Mouse (Mus musculus): ENCODE results near the gene Hist1h1e. TPM values are rescaled to one million over a fixed set of nuclear protein-coding genes. Genes with fewer than 3 reads are reported as not detected.
"Not testable (repeated sequence)": the region's sequence is repeated elsewhere in the genome, so short reads cannot be mapped to it uniquely, and the experiment has no call there.

Hist1h1e gene
- polyA plus RNA-seq, 1 experiment from 2014 or later = 28.5 TPM

GRCm38 (mm10) chr13:23609209-23609608 lies 13.1 kb downstream of the Hist1h1e start:
- ATAC-seq (ENCODE audit: borderline replicate concordance, extremely low read depth, low FRiP score, low TSS enrichment) = no peak
- Histone ChIP-seq H3K36me3 (no peaks in the 10 kb centered on the region), H3K4me3 (no peak overlapping the region), H3K4me1 (no peaks in the 10 kb centered on the region), H3K9ac (no peak overlapping the region), H3K9me3 (no peaks in the 10 kb centered on the region), H3K27ac (no peak overlapping the region), H3K4me2 (no peak overlapping the region), H3K27me3 (no peaks in the 10 kb centered on the region)
- WGBS = 70% methylated on average over 4 of the region's 4 CpGs

GRCm38 (mm10) chr13:23605052-23605451 lies 17.3 kb downstream of the Hist1h1e start:
- 82% methylated on average over 3 of the region's 3 CpGs for WGBS
- Histone ChIP-seq H3K4me1 (no peaks in the 10 kb centered on the region), H3K9me3 (no peaks in the 10 kb centered on the region), H3K4me3 (no peak overlapping the region), H3K9ac (no peak overlapping the region), H3K4me2 (no peak overlapping the region), H3K27me3 (no peaks in the 10 kb centered on the region), H3K36me3 (no peaks in the 10 kb centered on the region), H3K27ac (no peak overlapping the region)
- ATAC-seq (ENCODE audit: borderline replicate concordance, extremely low read depth, low FRiP score, low TSS enrichment) = no peak

GRCm38 (mm10) chr13:23604452-23604851 lies 17.9 kb downstream of the Hist1h1e start:
- H3K9me3 ChIP-seq = no peaks in the 10 kb centered on the region
- no peak overlapping the region for H3K27ac ChIP-seq
- H3K36me3 ChIP-seq = no peaks in the 10 kb centered on the region
- H3K4me1 ChIP-seq = no peaks in the 10 kb centered on the region
- no peak overlapping the region for H3K9ac ChIP-seq
- H3K4me2 ChIP-seq = no peak overlapping the region
- H3K4me3 ChIP-seq = no peak overlapping the region
- 87% methylated on average over 3 of the region's 3 CpGs for WGBS
- H3K27me3 ChIP-seq = no peaks in the 10 kb centered on the region
- ATAC-seq (ENCODE audit: borderline replicate concordance, extremely low read depth, low FRiP score, low TSS enrichment) = no peak

GRCm38 (mm10) chr13:23603182-23603699 lies 19.1 kb downstream of the Hist1h1e start:
- Histone ChIP-seq H3K4me2 (no peak overlapping the region), H3K27me3 (no peaks in the 10 kb centered on the region), H3K9ac (no peak overlapping the region), H3K4me3 (no peak overlapping the region), H3K27ac (0 out of 2 replicates have a peak overlapping the region, but pooled peaks have one; percentile 8), H3K36me3 (no peaks in the 10 kb centered on the region), H3K9me3 (no peaks in the 10 kb centered on the region), H3K4me1 (no peaks in the 10 kb centered on the region)
- no peak for ATAC-seq (ENCODE audit: borderline replicate concordance, extremely low read depth, low FRiP score, low TSS enrichment)
- 63% methylated on average over 7 of the region's 7 CpGs for WGBS

- no peaks in the 10 kb centered on the region for H3K36me3 ChIP-seq
- no peak overlapping the region for H3K9ac ChIP-seq
- no peak overlapping the region for H3K27ac ChIP-seq
- no peaks in the 10 kb centered on the region for H3K9me3 ChIP-seq
- ATAC-seq (ENCODE audit: borderline replicate concordance, extremely low read depth, low FRiP score, low TSS enrichment) = no peak
- peaks cover 4% of the 10 kb centered on the region; the same call in 1 of the 2 replicates for H3K4me1 ChIP-seq
- 6% methylated on average over 9 of the region's 9 CpGs for WGBS
- H3K27me3 ChIP-seq = no peaks in the 10 kb centered on the region
- H3K4me2 ChIP-seq = no peak overlapping the region
- no peak overlapping the region for H3K4me3 ChIP-seq
Observed at GRCm38 (mm10) chr13:23597957-23598356, 24.4 kb downstream of the Hist1h1e start.

GRCm38 (mm10) chr13:23595622-23596372 lies 26.6 kb downstream of the Hist1h1e start:
- Histone ChIP-seq H3K9me3 (no peaks in the 10 kb centered on the region), H3K4me3 (no peak overlapping the region), H3K36me3 (no peaks in the 10 kb centered on the region), H3K4me1 (peaks cover 8% of the 10 kb centered on the region; the same call in 1 of the 2 replicates), H3K4me2 (no peak overlapping the region), H3K9ac (no peak overlapping the region), H3K27me3 (no peaks in the 10 kb centered on the region), H3K27ac (no peak overlapping the region)
- 80% methylated on average over 7 of the region's 7 CpGs for WGBS
- ATAC-seq (ENCODE audit: borderline replicate concordance, extremely low read depth, low FRiP score, low TSS enrichment) = no peak

GRCm38 (mm10) chr13:23595185-23595584 lies 27.2 kb downstream of the Hist1h1e start:
- 74% methylated on average over 2 of the region's 2 CpGs for WGBS
- Histone ChIP-seq H3K4me2 (no peak overlapping the region), H3K4me1 (peaks cover 8% of the 10 kb centered on the region; the same call in 1 of the 2 replicates), H3K27me3 (no peaks in the 10 kb centered on the region), H3K36me3 (no peaks in the 10 kb centered on the region), H3K4me3 (no peak overlapping the region), H3K9me3 (no peaks in the 10 kb centered on the region), H3K9ac (no peak overlapping the region), H3K27ac (no peak overlapping the region)
- ATAC-seq (ENCODE audit: borderline replicate concordance, extremely low read depth, low FRiP score, low TSS enrichment) = no peak

GRCm38 (mm10) chr13:23593051-23593770 lies 29.1 kb downstream of the Hist1h1e start:
- Histone ChIP-seq H3K9ac (no peak overlapping the region), H3K4me1 (peaks cover 8% of the 10 kb centered on the region; the same call in 1 of the 2 replicates), H3K27ac (peak overlapping the region; percentile 82), H3K36me3 (no peaks in the 10 kb centered on the region), H3K9me3 (no peaks in the 10 kb centered on the region), H3K4me2 (no peak overlapping the region), H3K27me3 (no peaks in the 10 kb centered on the region), H3K4me3 (no peak overlapping the region)
- ATAC-seq (ENCODE audit: borderline replicate concordance, extremely low read depth, low FRiP score, low TSS enrichment) = no peak
- 65% methylated on average over 5 of the region's 5 CpGs for WGBS

- H3K4me3 ChIP-seq = no peak overlapping the region
- 75% methylated on average over 7 of the region's 7 CpGs for WGBS
- H3K9me3 ChIP-seq = no peaks in the 10 kb centered on the region
- no peaks in the 10 kb centered on the region for H3K36me3 ChIP-seq
- H3K27me3 ChIP-seq = no peaks in the 10 kb centered on the region
- H3K9ac ChIP-seq = no peak overlapping the region
- peak overlapping the region; percentile 82 for H3K27ac ChIP-seq
- peaks cover 8% of the 10 kb centered on the region; the same call in 1 of the 2 replicates for H3K4me1 ChIP-seq
- no peak overlapping the region for H3K4me2 ChIP-seq
- ATAC-seq (ENCODE audit: borderline replicate concordance, extremely low read depth, low FRiP score, low TSS enrichment) = no peak
Observed at GRCm38 (mm10) chr13:23592614-23593013, 29.7 kb downstream of the Hist1h1e start.

GRCm38 (mm10) chr13:23591886-23592285 lies 30.5 kb downstream of the Hist1h1e start:
- not testable (repeated sequence) for H3K36me3 ChIP-seq; H3K4me2 ChIP-seq; H3K27me3 ChIP-seq; H3K27ac ChIP-seq; H3K4me3 ChIP-seq; H3K9ac ChIP-seq; ATAC-seq (ENCODE audit: borderline replicate concordance, extremely low read depth, low FRiP score, low TSS enrichment); H3K9me3 ChIP-seq
- 70% methylated on average over 7 of the region's 7 CpGs for WGBS
- H3K4me1 ChIP-seq = peaks cover 11% of the 10 kb centered on the region; the same call in 1 of the 2 replicates

GRCm38 (mm10) chr13:23591206-23591605 lies 31.2 kb downstream of the Hist1h1e start:
- peaks cover 17% of the 10 kb centered on the region; the same call in 1 of the 2 replicates for H3K4me1 ChIP-seq
- 90% methylated on average over 7 of the region's 7 CpGs for WGBS
- H3K9ac ChIP-seq = no peak overlapping the region
- no peaks in the 10 kb centered on the region for H3K36me3 ChIP-seq
- no peaks in the 10 kb centered on the region for H3K9me3 ChIP-seq
- no peak overlapping the region for H3K27ac ChIP-seq
- ATAC-seq (ENCODE audit: borderline replicate concordance, extremely low read depth, low FRiP score, low TSS enrichment) = no peak
- no peaks in the 10 kb centered on the region for H3K27me3 ChIP-seq
- H3K4me3 ChIP-seq = no peak overlapping the region
- H3K4me2 ChIP-seq = no peak overlapping the region

GRCm38 (mm10) chr13:23586940-23587225 lies 35.5 kb downstream of the Hist1h1e start:
- peak overlapping the region; percentile 98 for H3K27ac ChIP-seq
- peak overlapping the region; percentile 72 for H3K4me2 ChIP-seq
- no peaks in the 10 kb centered on the region for H3K9me3 ChIP-seq
- peaks cover 28% of the 10 kb centered on the region for H3K4me1 ChIP-seq
- ATAC-seq (ENCODE audit: borderline replicate concordance, extremely low read depth, low FRiP score, low TSS enrichment) = no peak; the same call in 1 of the 2 replicates
- peak overlapping the region; percentile 48 for H3K4me3 ChIP-seq
- H3K9ac ChIP-seq = peak overlapping the region; percentile 51
- H3K36me3 ChIP-seq = no peaks in the 10 kb centered on the region
- 4% methylated on average over 1 of the region's 1 CpGs for WGBS
- no peaks in the 10 kb centered on the region for H3K27me3 ChIP-seq
